Mouse (Mus musculus) embryonic facial prominence, embryonic 14.5 days (tissue): ENCODE measurements around the gene Itga9. TPM values are rescaled to one million over a fixed set of nuclear protein-coding genes. Genes with fewer than 3 reads are reported as not detected.
A peak's percentile ranks its signal among the peaks of the same experiment; 100 is the strongest.

Experiments
- ATAC-seq: fragments of 200-750 bp; cut with Nextera tagmentation; 2 replicates; pipeline ENCODE4 v1.8.0; 2017; ENCODE audit warnings: low read depth, moderate number of reproducible peaks, moderate TSS enrichment
- DNase-seq: peaks from one replicate; pipeline ENCODE4 v3.0.0-alpha.2; 2015; ENCODE audit warnings: low spot score
- H3K27ac ChIP-seq: fragments of 300-500 bp; sonication (generic); replicated peaks from 2 replicates; pipeline ENCODE4 v1.5.1; 2014; ENCODE audit warnings: low read depth, mild to moderate bottlenecking, low read length, moderate library complexity
- H3K27me3 ChIP-seq: fragments of 300-500 bp; sonication (generic); replicated peaks from 2 replicates; pipeline ENCODE4 v1.6.1; 2014; ENCODE audit warnings: low read length; ENCODE audit not compliant: control insufficient read depth, insufficient read depth
- H3K36me3 ChIP-seq: fragments of 300-500 bp; sonication (generic); 2 replicates; pipeline ENCODE4 v1.6.1; 2014; ENCODE audit warnings: low read length, mixed read lengths; ENCODE audit not compliant: control insufficient read depth, insufficient read depth
- H3K4me1 ChIP-seq: fragments of 300-500 bp; sonication (generic); 2 replicates; pipeline ENCODE4 v1.6.1; 2014; ENCODE audit warnings: antibody characterized with exemption, low read length; ENCODE audit not compliant: control insufficient read depth, insufficient read depth
- H3K4me2 ChIP-seq: fragments of 300-500 bp; sonication (generic); 2 replicates; pipeline ENCODE4 v1.6.1; 2014; ENCODE audit warnings: low read depth, mild to moderate bottlenecking, low read length, moderate library complexity, mixed read lengths
- H3K4me3 ChIP-seq: fragments of 300-500 bp; sonication (generic); 2 replicates; pipeline ENCODE4 v1.5.1; 2014; ENCODE audit warnings: low read depth, mild to moderate bottlenecking, low read length
- H3K9ac ChIP-seq: fragments of 300-500 bp; sonication (generic); 2 replicates; pipeline ENCODE4 v1.6.1; 2014; ENCODE audit warnings: low read depth, mild to moderate bottlenecking, low read length, moderate library complexity, mixed read lengths
- H3K9me3 ChIP-seq: fragments of 300-500 bp; sonication (generic); 2 replicates; pipeline ENCODE4 v1.6.1; 2016; ENCODE audit warnings: low read length; ENCODE audit not compliant: control insufficient read depth
- WGBS: fragments of 180-500 bp; shearing (Covaris S2); extraction: QIAGEN DNeasy Blood & Tissue Kit; methylation state at CpG from one replicate; pipeline ENCODE4 v1.1.7; 2014; 5-methylcytosine and 5-hydroxymethylcytosine counted together
- polyA plus RNA-seq: library from polyadenylated mRNA; unstranded; fragments of >200 nt; fragmentation: Nextera tagmentation; extraction: Ambion mirVana; gene quantifications from 2 replicates; pipeline ENCODE4 v1.2.1, GENCODE M21; 2014

Itga9 gene
- polyA plus RNA-seq, 1 experiment from 2014 or later: 13.7 TPM

DNA sequence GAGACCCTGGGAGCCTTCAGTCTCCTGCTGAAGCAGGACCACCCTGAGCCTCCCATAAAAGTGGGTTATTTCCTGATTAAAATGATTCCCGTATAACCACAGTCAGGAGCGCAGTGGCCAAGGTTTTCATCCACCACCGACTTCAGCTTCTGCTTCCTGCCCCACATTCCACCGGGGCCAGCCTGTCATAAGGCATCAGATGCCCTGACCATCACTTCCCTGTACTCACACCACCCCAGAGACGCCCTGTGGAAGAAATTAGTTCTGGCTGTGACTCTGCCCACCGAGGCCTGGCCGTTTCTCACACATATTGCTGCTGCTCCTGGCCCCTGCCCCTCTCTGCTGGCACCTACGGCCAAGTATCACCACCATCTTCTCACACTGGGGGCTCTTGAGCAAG, 261.4 kb downstream of the Itga9 start:
- no peak for DNase-seq
- 57% methylated on average over 8 of the region's 8 CpGs for WGBS
- no peaks in the 10 kb centered on the region for H3K27me3 ChIP-seq
- ATAC-seq: no peak
- H3K4me1 ChIP-seq: peaks cover 4% of the 10 kb centered on the region
- H3K9ac ChIP-seq: no peak overlapping the region
- H3K9me3 ChIP-seq: no peaks in the 10 kb centered on the region
- H3K27ac ChIP-seq: no peak overlapping the region
- H3K4me3 ChIP-seq: no peak overlapping the region
- no peak overlapping the region for H3K4me2 ChIP-seq
- peaks cover 24% of the 10 kb centered on the region for H3K36me3 ChIP-seq

DNA sequence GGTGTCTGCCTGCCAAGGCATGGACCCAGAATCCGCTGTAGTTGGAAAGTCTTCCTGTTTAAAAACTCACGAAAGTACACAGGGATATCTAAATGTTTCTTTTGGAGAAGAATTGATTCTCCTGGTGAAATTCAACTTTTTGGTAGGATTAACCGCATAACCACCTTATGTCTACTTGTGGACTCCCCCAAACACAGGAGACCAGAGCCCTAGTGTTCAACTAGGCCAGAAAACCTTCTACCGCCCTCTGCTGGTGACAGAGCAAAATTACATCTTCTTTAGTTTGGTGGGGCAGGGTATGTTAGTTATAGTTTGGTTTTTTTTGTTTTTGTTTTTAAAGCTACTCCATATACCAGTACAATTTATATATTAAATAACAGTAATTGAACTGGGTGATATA, 264.6 kb downstream of the Itga9 start:
- Histone ChIP-seq H3K4me1 (peaks cover 10% of the 10 kb centered on the region), H3K9me3 (0 out of 2 replicates have a peak, but pooled peaks cover 3% of the 10 kb centered on the region), H3K4me2 (no peak overlapping the region), H3K27me3 (no peaks in the 10 kb centered on the region), H3K9ac (no peak overlapping the region), H3K27ac (no peak overlapping the region), H3K4me3 (no peak overlapping the region), H3K36me3 (peaks cover 27% of the 10 kb centered on the region)
- DNase-seq: peak; percentile 56
- WGBS: 51% methylated on average over 4 of the region's 4 CpGs
- ATAC-seq: peak; percentile 53; the same call in 1 of the 2 replicates

DNA sequence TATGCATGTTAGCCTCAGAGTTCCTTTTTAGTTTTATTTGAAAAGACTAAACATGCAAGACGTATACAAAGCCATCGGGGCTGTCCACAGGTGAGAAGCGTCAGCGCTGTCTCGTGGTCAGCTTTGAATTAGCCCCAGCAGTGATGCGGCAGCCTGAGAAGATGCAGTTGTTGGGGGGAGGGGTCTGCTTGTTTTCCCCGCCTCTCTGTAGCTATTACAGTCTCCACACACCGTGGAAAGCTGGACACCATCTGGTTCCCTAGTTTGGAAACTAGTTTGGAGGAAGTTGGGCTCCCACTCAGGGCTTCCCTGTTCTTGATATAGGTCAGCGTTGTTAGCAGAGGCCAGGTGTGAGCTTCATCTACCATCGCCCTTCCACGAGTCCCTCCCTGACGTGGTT, 266.5 kb downstream of the Itga9 start:
- peaks cover 26% of the 10 kb centered on the region for H3K36me3 ChIP-seq
- H3K4me1 ChIP-seq: peaks cover 24% of the 10 kb centered on the region
- no peak overlapping the region for H3K4me2 ChIP-seq
- H3K27me3 ChIP-seq: no peaks in the 10 kb centered on the region
- DNase-seq (no peak), ATAC-seq (no peak)
- H3K9me3 ChIP-seq: 0 out of 2 replicates have a peak, but pooled peaks cover 3% of the 10 kb centered on the region
- WGBS: 61% methylated on average over 12 of the region's 12 CpGs
- H3K9ac ChIP-seq: no peak overlapping the region
- no peak overlapping the region for H3K27ac ChIP-seq
- H3K4me3 ChIP-seq: no peak overlapping the region

DNA sequence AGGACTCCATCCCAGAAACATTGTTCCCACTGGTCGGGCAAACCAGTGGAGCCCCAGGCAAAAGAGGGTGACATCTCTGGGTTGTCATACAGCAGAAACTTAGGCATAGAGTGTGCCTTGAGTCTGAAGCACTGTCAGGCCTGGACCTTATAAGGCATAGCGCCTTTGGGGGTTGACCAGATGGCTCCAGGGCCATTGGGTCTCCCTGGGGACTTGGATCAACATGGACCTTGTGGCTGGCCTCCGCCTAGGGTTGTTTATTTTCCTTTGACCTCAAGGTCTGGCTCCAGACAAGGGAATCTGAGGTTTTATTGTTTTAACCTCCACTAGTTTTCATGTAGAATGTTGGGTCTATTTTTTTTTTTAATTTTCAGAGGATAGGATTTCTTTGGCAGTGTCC, 267.1 kb downstream of the Itga9 start:
- no peak overlapping the region for H3K4me3 ChIP-seq
- H3K9me3 ChIP-seq: 0 out of 2 replicates have a peak, but pooled peaks cover 3% of the 10 kb centered on the region
- DNase-seq (no peak), ATAC-seq (no peak)
- H3K36me3 ChIP-seq: peaks cover 26% of the 10 kb centered on the region
- WGBS: 66% methylated on average over 3 of the region's 3 CpGs
- H3K27me3 ChIP-seq: no peaks in the 10 kb centered on the region
- no peak overlapping the region for H3K27ac ChIP-seq
- no peak overlapping the region for H3K9ac ChIP-seq
- peaks cover 25% of the 10 kb centered on the region for H3K4me1 ChIP-seq
- H3K4me2 ChIP-seq: no peak overlapping the region

GRCm38 (mm10) chr9:118875705-118876104, 269.2 kb downstream of the Itga9 start:
- 0 out of 2 replicates have a peak, but pooled peaks have one; percentile 55 for ATAC-seq
- H3K4me1 ChIP-seq: peaks cover 25% of the 10 kb centered on the region
- H3K27me3 ChIP-seq: no peaks in the 10 kb centered on the region
- H3K4me2 ChIP-seq: no peak overlapping the region
- no peak overlapping the region for H3K4me3 ChIP-seq
- WGBS: 36% methylated on average over 4 of the region's 4 CpGs
- H3K27ac ChIP-seq: 0 out of 2 replicates have a peak overlapping the region, but pooled peaks have one; percentile 13
- no peak overlapping the region for H3K9ac ChIP-seq
- H3K9me3 ChIP-seq: 0 out of 2 replicates have a peak, but pooled peaks cover 3% of the 10 kb centered on the region
- no peak for DNase-seq
- peaks cover 13% of the 10 kb centered on the region; the same call in 1 of the 2 replicates for H3K36me3 ChIP-seq

- 71% methylated on average over 10 of the region's 10 CpGs for WGBS
- no peak for DNase-seq
- H3K9ac ChIP-seq: no peak overlapping the region
- H3K9me3 ChIP-seq: 0 out of 2 replicates have a peak, but pooled peaks cover 3% of the 10 kb centered on the region
- H3K4me3 ChIP-seq: no peak overlapping the region
- H3K27ac ChIP-seq: peak overlapping the region; percentile 56
- peaks cover 10% of the 10 kb centered on the region; the same call in 1 of the 2 replicates for H3K36me3 ChIP-seq
- ATAC-seq: no peak
- H3K4me2 ChIP-seq: no peak overlapping the region
- no peaks in the 10 kb centered on the region for H3K27me3 ChIP-seq
- peaks cover 25% of the 10 kb centered on the region for H3K4me1 ChIP-seq
These were observed 270.4 kb downstream of the Itga9 start for GRCm38 (mm10) chr9:118876902-118877301.

DNA sequence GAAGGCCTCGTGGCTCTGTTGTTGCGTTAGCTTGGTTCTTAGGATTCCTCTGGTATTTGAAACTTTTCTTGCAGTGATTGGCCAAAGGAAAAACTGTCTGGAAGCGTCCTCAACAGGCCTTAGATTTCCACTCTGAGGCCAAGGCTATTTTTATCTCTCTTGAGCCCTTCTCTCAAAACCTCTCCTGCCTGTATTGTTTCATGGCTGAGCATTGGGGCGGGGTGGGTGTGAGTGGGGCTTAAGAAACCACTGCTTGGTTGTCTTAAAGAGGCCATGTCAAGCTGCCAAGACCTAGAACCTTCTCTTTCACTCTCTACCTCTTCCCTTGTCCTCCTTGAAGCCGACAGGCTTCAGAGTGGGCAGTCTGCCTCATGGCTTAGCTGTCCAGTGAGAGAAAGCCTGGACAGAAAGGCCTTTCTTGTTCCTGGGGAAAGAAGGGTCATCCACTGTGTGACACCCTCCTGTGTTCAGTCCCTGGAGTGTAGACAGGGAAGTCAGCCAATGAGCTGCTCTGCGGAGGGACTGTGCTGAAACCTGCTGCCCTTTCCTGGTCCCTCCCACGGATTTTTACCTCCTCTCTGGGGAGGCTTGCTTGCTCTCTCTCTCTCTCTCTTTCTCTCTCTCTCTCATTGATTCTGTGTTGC, 271.0 kb downstream of the Itga9 start:
- H3K4me2 ChIP-seq: no peak overlapping the region
- no peak overlapping the region for H3K9ac ChIP-seq
- 0 out of 2 replicates have a peak, but pooled peaks cover 3% of the 10 kb centered on the region for H3K9me3 ChIP-seq
- ATAC-seq (no peak), DNase-seq (peak; percentile 54)
- H3K27ac ChIP-seq: peak overlapping the region; percentile 56
- no peak overlapping the region for H3K4me3 ChIP-seq
- H3K36me3 ChIP-seq: peaks cover 6% of the 10 kb centered on the region; the same call in 1 of the 2 replicates
- H3K4me1 ChIP-seq: peaks cover 25% of the 10 kb centered on the region
- WGBS: 64% methylated on average over 7 of the region's 7 CpGs
- H3K27me3 ChIP-seq: no peaks in the 10 kb centered on the region

GRCm38 (mm10) chr9:118878596-118878995, 272.1 kb downstream of the Itga9 start:
- no peaks in the 10 kb centered on the region for H3K27me3 ChIP-seq
- H3K4me3 ChIP-seq: no peak overlapping the region
- no peak overlapping the region for H3K9ac ChIP-seq
- H3K4me2 ChIP-seq: no peak overlapping the region
- WGBS: 92% methylated on average over 11 of the region's 11 CpGs
- DNase-seq (no peak), ATAC-seq (no peak)
- H3K36me3 ChIP-seq: peaks cover 8% of the 10 kb centered on the region; the same call in 1 of the 2 replicates
- peaks cover 25% of the 10 kb centered on the region for H3K4me1 ChIP-seq
- 0 out of 2 replicates have a peak, but pooled peaks cover 3% of the 10 kb centered on the region for H3K9me3 ChIP-seq
- H3K27ac ChIP-seq: no peak overlapping the region
